Mouse (Mus musculus) heart, postnatal 0 days (tissue): ENCODE measurements around the gene Syn3.

Source experiments
- CTCF ChIP-seq: IDR thresholded peaks from 2 replicates; pipeline ENCODE4 v1.5.1; 2016; ENCODE audit warnings: antibody characterized with exemption, control low read depth, low read depth
- EP300 ChIP-seq: IDR thresholded peaks from 2 replicates; pipeline ENCODE4 v1.6.1; 2016; ENCODE audit warnings: antibody characterized with exemption, low read depth

DNA sequence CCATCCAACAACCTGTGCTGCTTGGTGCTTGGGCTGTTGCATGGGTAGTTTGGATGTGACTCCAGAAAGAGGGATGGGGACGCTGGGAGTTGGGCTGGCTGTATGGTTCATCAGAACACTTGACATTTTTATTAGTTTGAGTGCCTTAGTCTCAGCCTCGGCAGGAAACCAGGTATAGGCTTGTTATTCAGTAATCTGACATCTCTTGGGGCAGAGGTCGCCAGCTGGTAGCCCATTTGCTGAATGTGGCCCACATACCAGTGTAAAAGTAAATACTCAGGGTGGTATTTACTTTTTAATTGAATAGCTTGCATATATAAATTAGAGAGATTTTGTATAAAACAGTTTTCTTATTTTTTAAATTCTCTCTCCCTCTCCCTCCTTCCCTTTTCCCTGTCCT is 343.4 kb downstream of the Syn3 start:
- no peak for TF ChIP-seq CTCF
- no peak for TF ChIP-seq EP300
